ENCODE assay signal across 17 mouse cellular contexts in genomic region chr11:94239706-94240105, GRCm38 (mm10). TPM values are rescaled to one million over a fixed set of nuclear protein-coding genes. Genes with fewer than 3 reads are reported as not detected.
DNase-seq lines count a peak whose midpoint lies in the region; ATAC-seq and TF ChIP-seq lines count a peak whose summit lies in the region.
"Had no signal": no experiment of that assay in that cellular context is flagged by ENCODE, and none has a peak within 500 bp of the region (broad histone marks: within the 10 kb centered on the region; RNA-seq: fewer than 3 reads in every experiment).

No protein-coding gene starts in this region.

- H3K9me3 ChIP-seq in forebrain, embryonic 11.5 days (ENCODE audit: control insufficient read depth, low read length) = no peaks in the 10 kb centered on the region
- no peaks in the 10 kb centered on the region for H3K9me3 ChIP-seq in forebrain, embryonic 16.5 days (ENCODE audit: control insufficient read depth, low read length)
- no peaks in the 10 kb centered on the region for H3K9me3 ChIP-seq in liver, postnatal 0 days (ENCODE audit: low read length)
- no peaks in the 10 kb centered on the region for H3K9me3 ChIP-seq in embryonic facial prominence, embryonic 12.5 days
- H3K9me3 ChIP-seq in midbrain, postnatal 0 days (ENCODE audit: low read length) = no peaks in the 10 kb centered on the region
- H3K9me3 ChIP-seq: embryonic facial prominence, embryonic 15.5 days had no signal

- no peak overlapping the region for H3K9ac ChIP-seq in forebrain, embryonic 11.5 days (ENCODE audit: low read length)
- no peak overlapping the region for H3K9ac ChIP-seq in forebrain, embryonic 16.5 days (replicated peaks; ENCODE audit: low read depth, low read length)
- no peak overlapping the region for H3K9ac ChIP-seq in liver, adult 2 months (ENCODE audit: low read depth, low read length)
- H3K9ac ChIP-seq in liver, postnatal 0 days (replicated peaks) = no peak overlapping the region
- H3K9ac ChIP-seq in embryonic facial prominence, embryonic 12.5 days = no peak overlapping the region
- H3K9ac ChIP-seq in midbrain, postnatal 0 days (replicated peaks; ENCODE audit: low read length, poor library complexity, severe bottlenecking) = no peak overlapping the region
- H3K9ac ChIP-seq: embryonic facial prominence, embryonic 15.5 days had no signal

- H3K27me3 ChIP-seq in forebrain, embryonic 11.5 days (ENCODE audit: control insufficient read depth, insufficient read depth, low read length) = no peaks in the 10 kb centered on the region; the same call in 1 of the 2 replicates
- no peaks in the 10 kb centered on the region for H3K27me3 ChIP-seq in forebrain, embryonic 16.5 days (replicated peaks; ENCODE audit: control insufficient read depth, insufficient read depth, low read length)
- peaks cover 3% of the 10 kb centered on the region; the same call in 1 of the 2 replicates for H3K27me3 ChIP-seq in liver, adult 2 months (ENCODE audit: control insufficient read depth, insufficient read depth, low read length)
- H3K27me3 ChIP-seq in liver, postnatal 0 days (ENCODE audit: insufficient read depth, low read length) = 0 out of 2 replicates have a peak, but pooled peaks cover 4% of the 10 kb centered on the region
- no peaks in the 10 kb centered on the region for H3K27me3 ChIP-seq in embryonic facial prominence, embryonic 12.5 days
- H3K27me3 ChIP-seq in midbrain, postnatal 0 days (ENCODE audit: insufficient read depth, low read length) = no peaks in the 10 kb centered on the region
- H3K27me3 ChIP-seq: embryonic facial prominence, embryonic 15.5 days had no signal

- ATAC-seq in forebrain, embryonic 11.5 days (replicated peaks; ENCODE audit: low FRiP score) = 0 out of 2 replicates have a peak, but pooled peaks have one; percentile 25
- no peak for ATAC-seq in forebrain, embryonic 16.5 days
- no peak for ATAC-seq in liver, postnatal 0 days
- ATAC-seq in embryonic facial prominence, embryonic 12.5 days (ENCODE audit: insufficient number of reproducible peaks, insufficient read depth, low FRiP score, low TSS enrichment) = no peak
- ATAC-seq in midbrain, postnatal 0 days (ENCODE audit: low FRiP score) = no peak; the same call in 1 of the 2 replicates
- no peak for ATAC-seq in CD4-positive, CD25-positive, alpha-beta regulatory T cell, adult 4 months

- no peak for TF ChIP-seq POLR2A in liver, adult 2 months (IDR thresholded peaks at IDR 0.05; ENCODE audit: extremely low read depth, insufficient read depth, low read length)

- H3K27ac ChIP-seq in forebrain, embryonic 11.5 days (ENCODE audit: low read depth, low read length) = no peak overlapping the region
- no peak overlapping the region for H3K27ac ChIP-seq in forebrain, embryonic 16.5 days (ENCODE audit: low read length)
- no peak overlapping the region for H3K27ac ChIP-seq in liver, adult 2 months (replicated peaks; ENCODE audit: insufficient read depth, low read depth, low read length)
- H3K27ac ChIP-seq in liver, postnatal 0 days (ENCODE audit: low read depth) = no peak overlapping the region
- H3K27ac ChIP-seq in embryonic facial prominence, embryonic 12.5 days = 0 out of 2 replicates have a peak overlapping the region, but pooled peaks have one; percentile 36
- no peak overlapping the region for H3K27ac ChIP-seq in midbrain, postnatal 0 days (ENCODE audit: low read depth, low read length)
- H3K27ac ChIP-seq: embryonic facial prominence, embryonic 15.5 days; heart, adult 2 months; macrophage had no signal

- TF ChIP-seq EP300 in liver, postnatal 0 days (IDR thresholded peaks at IDR 0.05; ENCODE audit: low read depth) = no peak

- H3K4me3 ChIP-seq in forebrain, embryonic 11.5 days (ENCODE audit: low read depth, low read length) = no peak overlapping the region
- no peak overlapping the region for H3K4me3 ChIP-seq in forebrain, embryonic 16.5 days (replicated peaks; ENCODE audit: low read length)
- no peak overlapping the region for H3K4me3 ChIP-seq in liver, adult 2 months (ENCODE audit: insufficient read depth, low read depth, low read length)
- H3K4me3 ChIP-seq in liver, postnatal 0 days (ENCODE audit: low read depth, low read length) = no peak overlapping the region
- H3K4me3 ChIP-seq in embryonic facial prominence, embryonic 12.5 days = no peak overlapping the region
- no peak overlapping the region for H3K4me3 ChIP-seq in midbrain, postnatal 0 days (ENCODE audit: low read depth, low read length)
- H3K4me3 ChIP-seq: embryonic facial prominence, embryonic 15.5 days; heart, adult 2 months had no signal

- TF ChIP-seq CTCF in liver, adult 2 months (IDR thresholded peaks at IDR 0.05; ENCODE audit: low read depth, low read length) = no peak
- TF ChIP-seq CTCF in liver, postnatal 0 days (IDR thresholded peaks at IDR 0.05; ENCODE audit: low read depth) = no peak
- no peak for TF ChIP-seq CTCF in midbrain, postnatal 0 days (IDR thresholded peaks at IDR 0.05)

- 30% methylated on average over 9 of the region's 9 CpGs for WGBS in forebrain, embryonic 11.5 days
- 22% methylated on average over 9 of the region's 9 CpGs for WGBS in forebrain, embryonic 16.5 days
- 47% methylated on average over 9 of the region's 9 CpGs for WGBS in liver, adult 2 months
- WGBS in liver, postnatal 0 days (ENCODE audit: insufficient replicate concordance) = 52% methylated on average over 9 of the region's 9 CpGs
- 28% methylated on average over 9 of the region's 9 CpGs for WGBS in embryonic facial prominence, embryonic 12.5 days
- WGBS in midbrain, postnatal 0 days = 27% methylated on average over 9 of the region's 9 CpGs

- peaks cover 11% of the 10 kb centered on the region; the same call in 1 of the 2 replicates for H3K4me1 ChIP-seq in forebrain, embryonic 11.5 days (replicated peaks; ENCODE audit: control insufficient read depth, insufficient read depth, low read length)
- peaks cover 25% of the 10 kb centered on the region for H3K4me1 ChIP-seq in forebrain, embryonic 16.5 days (replicated peaks; ENCODE audit: control insufficient read depth, insufficient read depth, low read length)
- no peaks in the 10 kb centered on the region for H3K4me1 ChIP-seq in liver, adult 2 months (ENCODE audit: control insufficient read depth, insufficient read depth, low read length)
- peaks cover 17% of the 10 kb centered on the region for H3K4me1 ChIP-seq in liver, postnatal 0 days (ENCODE audit: insufficient read depth)
- peaks cover 40% of the 10 kb centered on the region for H3K4me1 ChIP-seq in embryonic facial prominence, embryonic 12.5 days
- H3K4me1 ChIP-seq in midbrain, postnatal 0 days (ENCODE audit: insufficient read depth, low read length) = peaks cover 11% of the 10 kb centered on the region; the same call in 1 of the 2 replicates

- no peak for DNase-seq in forebrain, embryonic 11.5 days (ENCODE audit: low spot score)
- DNase-seq in liver, adult 2 months (ENCODE audit: extremely low read depth, low read depth, low spot score) = peak; percentile 33
- DNase-seq in liver, postnatal 0 days = no peak
- DNase-seq in midbrain, postnatal 0 days (ENCODE audit: low spot score) = peak; percentile 60
- no peak for DNase-seq in ovary, postnatal 14 days (ENCODE audit: low spot score)
- DNase-seq: heart, adult 2 months; heart, postnatal 14 days; kidney, adult 8-10 months; thymus, adult 2 months had no signal

- no peaks in the 10 kb centered on the region for H3K79me2 ChIP-seq in liver, adult 2 months (ENCODE audit: control insufficient read depth, insufficient read depth, low read length)

- H3K4me2 ChIP-seq in forebrain, embryonic 11.5 days (ENCODE audit: low read depth, low read length, severe bottlenecking) = no peak overlapping the region
- no peak overlapping the region for H3K4me2 ChIP-seq in forebrain, embryonic 16.5 days (ENCODE audit: low read length)
- no peak overlapping the region for H3K4me2 ChIP-seq in liver, postnatal 0 days (ENCODE audit: low read depth, low read length)
- no peak overlapping the region for H3K4me2 ChIP-seq in embryonic facial prominence, embryonic 12.5 days (replicated peaks)
- no peak overlapping the region for H3K4me2 ChIP-seq in midbrain, postnatal 0 days (ENCODE audit: low read depth, low read length, poor library complexity, severe bottlenecking)
- H3K4me2 ChIP-seq: embryonic facial prominence, embryonic 15.5 days had no signal

- H3K36me3 ChIP-seq in forebrain, embryonic 11.5 days (ENCODE audit: control insufficient read depth, insufficient read depth, low read length) = no peaks in the 10 kb centered on the region
- no peaks in the 10 kb centered on the region for H3K36me3 ChIP-seq in forebrain, embryonic 16.5 days (ENCODE audit: control insufficient read depth, insufficient read depth)
- no peaks in the 10 kb centered on the region for H3K36me3 ChIP-seq in liver, adult 2 months (ENCODE audit: control insufficient read depth, insufficient read depth, low read length)
- H3K36me3 ChIP-seq in liver, postnatal 0 days (replicated peaks; ENCODE audit: insufficient read depth, low read length) = no peaks in the 10 kb centered on the region
- H3K36me3 ChIP-seq in embryonic facial prominence, embryonic 12.5 days = no peaks in the 10 kb centered on the region
- no peaks in the 10 kb centered on the region for H3K36me3 ChIP-seq in midbrain, postnatal 0 days (ENCODE audit: insufficient read depth, low read length)
- H3K36me3 ChIP-seq: embryonic facial prominence, embryonic 15.5 days had no signal

RNA-seq across cellular contexts. Expression of gene Wfikkn2, which starts 6.1 kb away (rescaled TPM):
- 1.9 and 2.9 TPM in 2 replicates for polyA plus RNA-seq in forebrain, embryonic 11.5 days (2014; fragmentation: Nextera tagmentation; extraction: Ambion mirVana)
- 3.5 and 5.3 TPM in 2 replicates for polyA plus RNA-seq in forebrain, embryonic 16.5 days (2015; fragmentation: Nextera tagmentation; extraction: Ambion mirVana)
- total RNA-seq in liver, adult 2 months (2014; rRNA removed) = under 0.01 TPM in 1 of 2 replicates, not detected in the other
- 0.04 TPM in 1 of 2 replicates, not detected in the other for polyA plus RNA-seq in liver, adult 2 months (2012; rRNA removed)
- 0.39 and 0.54 TPM in 2 replicates for polyA plus RNA-seq in liver, postnatal 0 days (2015; fragmentation: Nextera tagmentation; extraction: Ambion mirVana)
- 11.8 and 13.9 TPM in 2 replicates for polyA plus RNA-seq in embryonic facial prominence, embryonic 12.5 days (2016; fragmentation: Nextera tagmentation; extraction: Ambion mirVana)
- 5.0 and 10.0 TPM in 2 replicates for total RNA-seq in midbrain, postnatal 0 days (2014; rRNA removed)
- polyA plus RNA-seq in midbrain, postnatal 0 days (2015; fragmentation: Nextera tagmentation; extraction: Ambion mirVana) = 2.6 and 2.7 TPM in 2 replicates
- 1 to 10 TPM in 1 of 2 experiments, under 1 TPM in 1; 0.86 to 2.4 TPM for polyA plus RNA-seq in CD4-positive, CD25-positive, alpha-beta regulatory T cell, adult 4 months (2017; shearing (Covaris generic))
- polyA plus RNA-seq: macrophage had no signal

RNA-seq across cellular contexts. Expression of gene Tob1, which starts 28.5 kb away (rescaled TPM):
- polyA plus RNA-seq in forebrain, embryonic 11.5 days (2014; fragmentation: Nextera tagmentation; extraction: Ambion mirVana) = 43.0 and 44.0 TPM in 2 replicates
- polyA plus RNA-seq in forebrain, embryonic 16.5 days (2015; fragmentation: Nextera tagmentation; extraction: Ambion mirVana) = 35.1 and 46.0 TPM in 2 replicates
- 39.9 and 50.1 TPM in 2 replicates for total RNA-seq in liver, adult 2 months (2014; rRNA removed)
- 47.1 and 72.2 TPM in 2 replicates for polyA plus RNA-seq in liver, adult 2 months (2012; rRNA removed)
- polyA plus RNA-seq in liver, postnatal 0 days (2015; fragmentation: Nextera tagmentation; extraction: Ambion mirVana) = 47.8 and 53.1 TPM in 2 replicates
- 32.9 TPM in 2 replicates for polyA plus RNA-seq in embryonic facial prominence, embryonic 12.5 days (2016; fragmentation: Nextera tagmentation; extraction: Ambion mirVana)
- 15.6 and 20.4 TPM in 2 replicates for total RNA-seq in midbrain, postnatal 0 days (2014; rRNA removed)
- 25.5 and 27.9 TPM in 2 replicates for polyA plus RNA-seq in midbrain, postnatal 0 days (2015; fragmentation: Nextera tagmentation; extraction: Ambion mirVana)
- 1 to 10 TPM; 4.7 to 8.9 TPM for polyA plus RNA-seq in CD4-positive, CD25-positive, alpha-beta regulatory T cell, adult 4 months (2017; shearing (Covaris generic))

RNA-seq across cellular contexts. Expression of gene Gm21885, which starts 42.0 kb away (rescaled TPM):
- 0.68 and 1.4 TPM in 2 replicates for polyA plus RNA-seq in forebrain, embryonic 11.5 days (2014; fragmentation: Nextera tagmentation; extraction: Ambion mirVana)
- polyA plus RNA-seq in forebrain, embryonic 16.5 days (2015; fragmentation: Nextera tagmentation; extraction: Ambion mirVana) = 0.38 and 0.66 TPM in 2 replicates
- total RNA-seq in liver, adult 2 months (2014; rRNA removed) = 0.67 TPM in 1 of 2 replicates, not detected in the other
- polyA plus RNA-seq in liver, adult 2 months (2012; rRNA removed) = 0.16 and 0.49 TPM in 2 replicates
- 0.42 and 0.43 TPM in 2 replicates for polyA plus RNA-seq in liver, postnatal 0 days (2015; fragmentation: Nextera tagmentation; extraction: Ambion mirVana)
- polyA plus RNA-seq in embryonic facial prominence, embryonic 12.5 days (2016; fragmentation: Nextera tagmentation; extraction: Ambion mirVana) = not detected in 2 replicates
- not detected in 2 replicates for total RNA-seq in midbrain, postnatal 0 days (2014; rRNA removed)
- polyA plus RNA-seq in midbrain, postnatal 0 days (2015; fragmentation: Nextera tagmentation; extraction: Ambion mirVana) = not detected in 2 replicates
- 1 to 10 TPM in 1 of 2 experiments, not detected in 1; 1.3 TPM for polyA plus RNA-seq in CD4-positive, CD25-positive, alpha-beta regulatory T cell, adult 4 months (2017; shearing (Covaris generic))
- total RNA-seq: gastrocnemius, adult 18-20 months; heart, postnatal 14 days; layer of hippocampus, adult 18-20 months; left cerebral cortex, postnatal 10 days had no signal
- polyA plus RNA-seq: embryonic facial prominence, embryonic 15.5 days; heart, adult 2 months; macrophage; thymus, adult 2 months had no signal

Comparison
In these comparisons a context has a peak if more than half of its experiments do, and no peak if none do; other contexts are left out.
1. DNase-seq: peak in liver, adult 2 months (single experiment) and midbrain, postnatal 0 days (single experiment); none in forebrain, embryonic 11.5 days (single experiment), liver, postnatal 0 days (single experiment) and ovary, postnatal 14 days (single experiment).